Mouse (Mus musculus) erythroblast, embryonic 14.5 days (primary cell): ENCODE measurements around the gene Lgmn.

Experiments
- GATA1 ChIP-seq: IDR thresholded peaks from 2 replicates; pipeline ENCODE4 v1.6.1; 2012; ENCODE audit warnings: low read length, inconsistent platforms, mixed read lengths
- TAL1 ChIP-seq: IDR thresholded peaks from 3 replicates; pipeline ENCODE4 v1.6.1; 2012; ENCODE audit warnings: low read length, inconsistent platforms, mixed read lengths

GRCm38 (mm10) chr12:102372322-102372721 is 67.3 kb downstream of the Lgmn start:
- TF ChIP-seq GATA1: no peak
- TF ChIP-seq TAL1: no peak
